Mouse (Mus musculus) urinary bladder, postnatal 14 days (tissue): ENCODE results near the gene Ank3.

Experiments used
- DNase-seq: peaks from one replicate; pipeline ENCODE4 v3.0.0; 2021; ENCODE audit warnings: low spot score

Gene Ank3

GRCm38 (mm10) chr10:69617537-69618112 lies 219.1 kb downstream of the Ank3 start:
- no peak for DNase-seq

- no peak for DNase-seq
These were observed 222.3 kb downstream of the Ank3 start for GRCm38 (mm10) chr10:69620692-69621382.

GRCm38 (mm10) chr10:69627767-69628166 lies 229.2 kb downstream of the Ank3 start:
- DNase-seq = peak; percentile 1

GRCm38 (mm10) chr10:69628743-69629142 lies 230.2 kb downstream of the Ank3 start:
- DNase-seq = peak; percentile 1

GRCm38 (mm10) chr10:69630802-69631388 lies 232.3 kb downstream of the Ank3 start:
- peak; percentile 1 for DNase-seq

- DNase-seq = no peak
These were observed 234.3 kb downstream of the Ank3 start for GRCm38 (mm10) chr10:69632885-69633284.

- no peak for DNase-seq
These were observed 236.3 kb downstream of the Ank3 start for GRCm38 (mm10) chr10:69634891-69635290.

- no peak for DNase-seq
These were observed 237.5 kb downstream of the Ank3 start for GRCm38 (mm10) chr10:69635910-69636656.

GRCm38 (mm10) chr10:69639138-69639537 lies 240.6 kb downstream of the Ank3 start:
- DNase-seq = no peak

GRCm38 (mm10) chr10:69640617-69641016 lies 242.0 kb downstream of the Ank3 start:
- no peak for DNase-seq

- no peak for DNase-seq
These were observed 244.9 kb downstream of the Ank3 start for GRCm38 (mm10) chr10:69643481-69643880.

- DNase-seq = no peak
These were observed 245.4 kb downstream of the Ank3 start for GRCm38 (mm10) chr10:69643986-69644385.

GRCm38 (mm10) chr10:69645311-69645802 lies 246.8 kb downstream of the Ank3 start:
- DNase-seq = no peak

GRCm38 (mm10) chr10:69645929-69646328 lies 247.4 kb downstream of the Ank3 start:
- DNase-seq = no peak

- DNase-seq = no peak
These were observed 251.5 kb downstream of the Ank3 start for GRCm38 (mm10) chr10:69650074-69650473.

GRCm38 (mm10) chr10:69652660-69653059 lies 254.1 kb downstream of the Ank3 start:
- peak; percentile 48 for DNase-seq

- DNase-seq = peak; percentile 18
These were observed 254.6 kb downstream of the Ank3 start for GRCm38 (mm10) chr10:69653121-69653677.

GRCm38 (mm10) chr10:69654176-69654575 lies 255.6 kb downstream of the Ank3 start:
- no peak for DNase-seq

- peak; percentile 45 for DNase-seq
These were observed 256.5 kb downstream of the Ank3 start for GRCm38 (mm10) chr10:69654866-69655633.

GRCm38 (mm10) chr10:69656321-69656720 lies 257.7 kb downstream of the Ank3 start:
- DNase-seq = peak; percentile 59

GRCm38 (mm10) chr10:69659818-69660217 lies 261.2 kb downstream of the Ank3 start:
- DNase-seq = no peak
